ENCODE assay signal across 8 mouse cellular contexts in the genomic region with DNA sequence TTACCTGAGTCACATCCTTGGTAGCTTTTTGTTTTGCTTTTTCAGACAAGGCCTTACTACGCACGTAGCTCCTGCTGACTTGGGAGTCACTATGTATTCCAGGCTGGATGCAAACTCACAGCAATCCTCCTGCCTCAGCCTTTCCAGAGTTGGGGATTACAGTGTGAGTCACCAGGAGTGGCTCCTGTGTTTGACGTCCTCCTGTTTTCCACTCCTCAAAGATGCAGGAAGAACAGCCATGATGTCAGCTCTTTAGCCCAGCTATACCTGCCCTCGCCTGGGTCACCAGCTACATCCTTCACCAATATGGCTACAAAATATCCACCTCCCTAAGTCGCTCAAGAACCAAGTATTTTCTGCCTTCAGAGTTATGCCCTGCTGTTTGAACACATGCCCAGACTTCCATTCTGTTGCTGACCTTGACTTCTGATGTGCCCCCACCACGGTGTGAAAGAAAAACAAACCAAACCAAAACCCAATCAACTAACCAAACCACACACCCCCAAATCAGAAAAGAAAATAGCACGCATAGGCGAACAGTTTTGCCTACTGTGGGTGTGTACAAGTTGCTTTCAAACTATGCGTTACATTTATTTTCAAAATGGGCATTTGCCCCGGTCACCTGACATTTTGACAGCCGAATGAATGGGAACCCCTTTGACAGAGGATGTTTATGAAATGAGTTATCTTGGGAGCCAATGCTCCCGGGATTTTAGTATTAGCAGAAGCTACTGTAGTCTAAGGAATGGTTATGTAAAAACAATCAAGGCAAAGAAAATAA. TPM values are rescaled to one million over a fixed set of nuclear protein-coding genes. Genes with fewer than 3 reads are reported as not detected.
DNase-seq lines count a peak whose midpoint lies in the region; ATAC-seq and TF ChIP-seq lines count a peak whose summit lies in the region.

No protein-coding gene starts in this region.

- DNase-seq in heart, postnatal 0 days (ENCODE audit: low spot score): no peak
- DNase-seq in heart, postnatal 14 days: no peak
- DNase-seq in cerebellum, adult 9-11 months: peak; percentile 34
- DNase-seq in hindbrain, embryonic 14.5 days (ENCODE audit: low spot score): no peak
- no peak for DNase-seq in midbrain, embryonic 14.5 days
- DNase-seq in testis, postnatal 14 days (ENCODE audit: low spot score): no peak
- no peak for DNase-seq in thymus, postnatal 0 days (ENCODE audit: low spot score)
- DNase-seq in retina, embryonic 14.5 days (ENCODE audit: low spot score): no peak

- no peak overlapping the region for H3K27ac ChIP-seq in heart, postnatal 0 days (ENCODE audit: low read depth)
- H3K27ac ChIP-seq in hindbrain, embryonic 14.5 days: no peak overlapping the region
- no peak overlapping the region for H3K27ac ChIP-seq in midbrain, embryonic 14.5 days (replicated peaks; ENCODE audit: low read depth, low read length)

- TF ChIP-seq CTCF in heart, postnatal 0 days (IDR thresholded peaks at IDR 0.05; ENCODE audit: low read depth): no peak

- peak overlapping the region; percentile 87 for H3K4me3 ChIP-seq in heart, postnatal 0 days (ENCODE audit: low read depth, low read length)
- peak overlapping the region; percentile 79 for H3K4me3 ChIP-seq in hindbrain, embryonic 14.5 days (replicated peaks; ENCODE audit: low read length)
- H3K4me3 ChIP-seq in midbrain, embryonic 14.5 days (replicated peaks; ENCODE audit: low read depth, low read length): peak overlapping the region; percentile 78

- H3K9ac ChIP-seq in heart, postnatal 0 days (replicated peaks; ENCODE audit: low read depth, low read length): 0 out of 2 replicates have a peak overlapping the region, but pooled peaks have one; percentile 83
- peak overlapping the region; percentile 88 for H3K9ac ChIP-seq in hindbrain, embryonic 14.5 days
- H3K9ac ChIP-seq in midbrain, embryonic 14.5 days (replicated peaks; ENCODE audit: low read length): peak overlapping the region; percentile 85

- no peaks in the 10 kb centered on the region for H3K27me3 ChIP-seq in heart, postnatal 0 days (ENCODE audit: control insufficient read depth, insufficient read depth, low read length)
- H3K27me3 ChIP-seq in hindbrain, embryonic 14.5 days (ENCODE audit: control insufficient read depth, insufficient read depth, low read length): peaks cover 8% of the 10 kb centered on the region
- peaks cover 5% of the 10 kb centered on the region; the same call in 1 of the 2 replicates for H3K27me3 ChIP-seq in midbrain, embryonic 14.5 days (ENCODE audit: control insufficient read depth, insufficient read depth, low read length)

- WGBS in heart, postnatal 0 days: 70% methylated on average over 12 of the region's 12 CpGs
- WGBS in hindbrain, embryonic 14.5 days: 82% methylated on average over 12 of the region's 12 CpGs
- WGBS in midbrain, embryonic 14.5 days: 81% methylated on average over 12 of the region's 12 CpGs

- TF ChIP-seq EP300 in heart, postnatal 0 days (IDR thresholded peaks at IDR 0.05; ENCODE audit: low read depth): no peak

- intact Hi-C loops in heart, postnatal 14 days (cut with DNase I): loop anchor here (5.0 kb wide), 2 partner anchors 38 to 53 kb away; no protein-coding TSS in a partner anchor

- H3K4me1 ChIP-seq in heart, postnatal 0 days (ENCODE audit: control insufficient read depth, insufficient read depth): peaks cover 50% of the 10 kb centered on the region
- peaks cover 11% of the 10 kb centered on the region for H3K4me1 ChIP-seq in hindbrain, embryonic 14.5 days (replicated peaks; ENCODE audit: control insufficient read depth, insufficient read depth, low read length)
- H3K4me1 ChIP-seq in midbrain, embryonic 14.5 days (ENCODE audit: control insufficient read depth, insufficient read depth, low read length): peaks cover 12% of the 10 kb centered on the region

- ATAC-seq in heart, postnatal 0 days (ENCODE audit: insufficient read depth, low read depth): no peak
- ATAC-seq in hindbrain, embryonic 14.5 days (ENCODE audit: low FRiP score): no peak
- ATAC-seq in midbrain, embryonic 14.5 days (ENCODE audit: low FRiP score, low TSS enrichment): no peak

- no peaks in the 10 kb centered on the region for H3K36me3 ChIP-seq in heart, postnatal 0 days (replicated peaks; ENCODE audit: control insufficient read depth, insufficient read depth, low read length)
- H3K36me3 ChIP-seq in hindbrain, embryonic 14.5 days (replicated peaks; ENCODE audit: control insufficient read depth, insufficient read depth): no peaks in the 10 kb centered on the region
- 0 out of 2 replicates have a peak, but pooled peaks cover 1% of the 10 kb centered on the region for H3K36me3 ChIP-seq in midbrain, embryonic 14.5 days (ENCODE audit: control insufficient read depth, insufficient read depth, low read length)

- peak overlapping the region; percentile 88 for H3K4me2 ChIP-seq in heart, postnatal 0 days (ENCODE audit: low read depth, low read length)
- H3K4me2 ChIP-seq in hindbrain, embryonic 14.5 days (replicated peaks): peak overlapping the region; percentile 80
- H3K4me2 ChIP-seq in midbrain, embryonic 14.5 days (ENCODE audit: low read length): peak overlapping the region; percentile 88

- H3K9me3 ChIP-seq in heart, postnatal 0 days (replicated peaks; ENCODE audit: control insufficient read depth, low read length): no peaks in the 10 kb centered on the region
- no peaks in the 10 kb centered on the region for H3K9me3 ChIP-seq in hindbrain, embryonic 14.5 days (ENCODE audit: control insufficient read depth, low read length)
- no peaks in the 10 kb centered on the region for H3K9me3 ChIP-seq in midbrain, embryonic 14.5 days (ENCODE audit: control insufficient read depth, low read length)

RNA-seq across cellular contexts. Expression of a gene that starts 1.6 kb away (rescaled TPM):
- total RNA-seq in heart, postnatal 0 days (2014; rRNA removed; ENCODE audit: low replicate concordance): 6.4 and 7.7 TPM in 2 replicates
- polyA plus RNA-seq in heart, postnatal 0 days (2015; fragmentation: Nextera tagmentation; extraction: Ambion mirVana): 10.0 and 11.4 TPM in 2 replicates
- total RNA-seq in heart, postnatal 14 days (2021): 10 to 100 TPM; 49.5 to 51.9 TPM
- polyA plus RNA-seq in hindbrain, embryonic 14.5 days (2014; fragmentation: Nextera tagmentation; extraction: Ambion mirVana): 28.9 and 29.1 TPM in 2 replicates
- 18.3 and 21.0 TPM in 2 replicates for polyA plus RNA-seq in midbrain, embryonic 14.5 days (2014; fragmentation: Nextera tagmentation; extraction: Ambion mirVana)
- 45.6 and 59.9 TPM in 2 replicates for polyA plus RNA-seq in thymus, postnatal 0 days (2015; fragmentation: Nextera tagmentation; extraction: Ambion mirVana)

RNA-seq across cellular contexts. Expression of a gene that starts 11.9 kb away (rescaled TPM):
- total RNA-seq in heart, postnatal 0 days (2014; rRNA removed; ENCODE audit: low replicate concordance): 42.2 and 69.4 TPM in 2 replicates
- 19.1 and 20.3 TPM in 2 replicates for polyA plus RNA-seq in heart, postnatal 0 days (2015; fragmentation: Nextera tagmentation; extraction: Ambion mirVana)
- 10 to 100 TPM; 39.2 to 41.7 TPM for total RNA-seq in heart, postnatal 14 days (2021)
- 25.1 and 26.1 TPM in 2 replicates for polyA plus RNA-seq in hindbrain, embryonic 14.5 days (2014; fragmentation: Nextera tagmentation; extraction: Ambion mirVana)
- polyA plus RNA-seq in midbrain, embryonic 14.5 days (2014; fragmentation: Nextera tagmentation; extraction: Ambion mirVana): 25.5 and 25.6 TPM in 2 replicates
- 21.7 and 24.1 TPM in 2 replicates for polyA plus RNA-seq in thymus, postnatal 0 days (2015; fragmentation: Nextera tagmentation; extraction: Ambion mirVana)
